Mouse (Mus musculus) layer of hippocampus, adult 2 months (tissue): ENCODE measurements around the gene Kif1b. TPM values are rescaled to one million over a fixed set of nuclear protein-coding genes. Genes with fewer than 3 reads are reported as not detected.

ENCODE experiments used
- DNase-seq, 2 experiments: peaks; one replicate each; pipeline ENCODE4 v3.0.0; 2022; ENCODE audit warnings: low spot score in 2 of 2
- H3K27ac ChIP-seq: fragments of 200-600 bp; 2 replicates; pipeline ENCODE4 v1.8.1; 2022
- H3K4me3 ChIP-seq: fragments of 200-600 bp; 2 replicates; pipeline ENCODE4 v1.8.1; 2022; ENCODE audit warnings: mild to moderate bottlenecking
- CTCF ChIP-seq: fragments of 200-600 bp; conservative IDR thresholded peaks from 2 replicates; pipeline ENCODE4 v1.8.1; 2022; ENCODE audit warnings: antibody characterized with exemption, mild to moderate bottlenecking, moderate library complexity
- total RNA-seq, 2 experiments: library from RNA; stranded (reverse); gene quantifications; 2 replicates each; pipeline ENCODE4 v1.2.3; 2021

Gene Kif1b
- total RNA-seq, 2 experiments from 2014 or later = 403 to 414 TPM

- no peak for DNase-seq
- H3K27ac ChIP-seq = no peak overlapping the region
- TF ChIP-seq CTCF = no peak
- H3K4me3 ChIP-seq = no peak overlapping the region
Measured at GRCm38 (mm10) chr4:149128467-149128866, 179.0 kb downstream of the Kif1b start.

DNA sequence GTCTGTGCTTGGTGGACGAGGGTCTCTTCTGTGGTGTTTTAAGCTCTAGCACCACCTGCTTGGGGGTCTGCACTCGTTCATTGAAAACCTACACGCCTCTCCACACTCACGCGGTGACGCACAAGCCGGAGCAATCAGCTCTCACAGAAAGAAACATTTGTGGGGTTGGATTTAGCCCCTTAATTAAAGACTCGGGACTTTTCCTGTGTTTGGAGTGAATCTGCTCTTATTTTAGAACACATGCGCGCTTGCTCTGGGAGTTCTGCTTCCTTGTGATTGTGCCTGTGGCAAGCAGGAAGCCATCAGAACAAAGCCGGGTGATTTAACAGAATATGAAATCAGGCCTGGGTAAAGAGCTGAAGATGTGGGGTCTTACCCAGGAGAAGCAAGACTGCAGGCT lies 180.8 kb downstream of the Kif1b start, which contains the start of gene Cort:
Cort (minus strand) TSS at position 101 of the 400 bp plus-strand sequence.
- H3K27ac ChIP-seq = no peak within 1 kb of the TSS
- no peak within 1 kb of the TSS for H3K4me3 ChIP-seq
- no peak for TF ChIP-seq CTCF
- DNase-seq = no peak

Other genes starting within 250 kb of the Kif1b start
- 10 to 100 TPM; 47.8 to 48.5 TPM for gene Pex14, start 207.8 kb downstream of the Kif1b start, total RNA-seq
- 10 to 100 TPM; 47.8 to 54.2 TPM for gene Dffa, start 203.5 kb downstream of the Kif1b start, total RNA-seq
- gene Cort, start 180.9 kb downstream of the Kif1b start, total RNA-seq = 10 to 100 TPM; 11.0 to 14.7 TPM
- gene Cenps, start 170.1 kb downstream of the Kif1b start, total RNA-seq = 10 to 100 TPM; 19.3 to 27.1 TPM
- gene Pgd, start 140.9 kb downstream of the Kif1b start, total RNA-seq = 10 to 100 TPM; 30.8 to 32.0 TPM
- 100 to 1,000 TPM; 105 to 107 TPM for gene Ube4b, start 119.1 kb upstream of the Kif1b start, total RNA-seq
- not detected for gene Rbp7, start 147.3 kb upstream of the Kif1b start, total RNA-seq
- gene Tmem274, start 169.7 kb upstream of the Kif1b start, total RNA-seq = not detected
- 1 to 10 TPM; 8.9 to 9.0 TPM for gene Nmnat1, start 177.5 kb upstream of the Kif1b start, total RNA-seq
- 10 to 100 TPM; 15.3 to 16.9 TPM for gene Lzic, start 177.5 kb upstream of the Kif1b start, total RNA-seq
- gene Ctnnbip1, start 210.5 kb upstream of the Kif1b start, total RNA-seq = 10 to 100 TPM; 32.2 to 34.4 TPM